Mouse (Mus musculus) lung, postnatal 0 days (tissue): ENCODE data around the gene Ccdc63. TPM values are rescaled to one million over a fixed set of nuclear protein-coding genes. Genes with fewer than 3 reads are reported as not detected.

Experiments used
- ATAC-seq: fragments of 200-750 bp; cut with Nextera tagmentation; 2 replicates; pipeline ENCODE4 v1.8.0; 2017; ENCODE audit warnings: moderate library complexity
- DNase-seq: peaks from one replicate; pipeline ENCODE4 v3.0.0-alpha.2; 2016; ENCODE audit warnings: low spot score
- H3K27ac ChIP-seq: fragments of 300-500 bp; sonication (generic); 2 replicates; pipeline ENCODE4 v1.5.1; 2014; ENCODE audit warnings: antibody characterized with exemption, mild to moderate bottlenecking, low read length, mixed read lengths
- H3K27me3 ChIP-seq: fragments of 300-500 bp; sonication (generic); replicated peaks from 2 replicates; pipeline ENCODE4 v1.6.1; 2014; ENCODE audit warnings: low read length, mixed read lengths; ENCODE audit not compliant: insufficient read depth
- H3K36me3 ChIP-seq: fragments of 300-500 bp; sonication (generic); 2 replicates; pipeline ENCODE4 v1.6.1; 2014; ENCODE audit warnings: low read length, mixed read lengths; ENCODE audit not compliant: insufficient read depth
- H3K4me1 ChIP-seq: fragments of 300-500 bp; sonication (generic); 2 replicates; pipeline ENCODE4 v1.6.1; 2014; ENCODE audit warnings: antibody characterized with exemption, low read depth, low read length, mixed read lengths; ENCODE audit not compliant: insufficient read depth
- H3K4me2 ChIP-seq: fragments of 300-500 bp; sonication (generic); replicated peaks from 2 replicates; pipeline ENCODE4 v1.6.1; 2014; ENCODE audit warnings: low read depth, mild to moderate bottlenecking, low read length, moderate library complexity, mixed read lengths
- H3K4me3 ChIP-seq: fragments of 300-500 bp; sonication (generic); 2 replicates; pipeline ENCODE4 v1.5.1; 2014; ENCODE audit warnings: low read depth, low read length
- H3K9ac ChIP-seq: fragments of 300-500 bp; sonication (generic); replicated peaks from 2 replicates; pipeline ENCODE4 v1.6.1; 2014; ENCODE audit warnings: low read depth, mild to moderate bottlenecking
- H3K9me3 ChIP-seq: fragments of 300-500 bp; sonication (generic); 2 replicates; pipeline ENCODE4 v1.6.1; 2016; ENCODE audit warnings: low read length, mixed read lengths
- CTCF ChIP-seq: IDR thresholded peaks from 2 replicates; pipeline ENCODE4 v1.5.1; 2016; ENCODE audit warnings: antibody characterized with exemption, mild to moderate bottlenecking
- EP300 ChIP-seq: IDR thresholded peaks from 2 replicates; pipeline ENCODE4 v1.6.1; 2016; ENCODE audit warnings: antibody characterized with exemption, mild to moderate bottlenecking, control low read depth
- WGBS: fragments of 180-500 bp; shearing (Covaris S2); extraction: QIAGEN DNeasy Blood & Tissue Kit; methylation state at CpG from one replicate; pipeline ENCODE4 v1.1.7; 2014; 5-methylcytosine and 5-hydroxymethylcytosine counted together
- polyA plus RNA-seq: library from polyadenylated mRNA; unstranded; fragments of >200 nt; fragmentation: Nextera tagmentation; extraction: Ambion mirVana; gene quantifications from 2 replicates; pipeline ENCODE4 v1.2.1, GENCODE M21; 2015

Ccdc63 gene
- polyA plus RNA-seq, 1 experiment from 2014 or later = 0.18 TPM

DNA sequence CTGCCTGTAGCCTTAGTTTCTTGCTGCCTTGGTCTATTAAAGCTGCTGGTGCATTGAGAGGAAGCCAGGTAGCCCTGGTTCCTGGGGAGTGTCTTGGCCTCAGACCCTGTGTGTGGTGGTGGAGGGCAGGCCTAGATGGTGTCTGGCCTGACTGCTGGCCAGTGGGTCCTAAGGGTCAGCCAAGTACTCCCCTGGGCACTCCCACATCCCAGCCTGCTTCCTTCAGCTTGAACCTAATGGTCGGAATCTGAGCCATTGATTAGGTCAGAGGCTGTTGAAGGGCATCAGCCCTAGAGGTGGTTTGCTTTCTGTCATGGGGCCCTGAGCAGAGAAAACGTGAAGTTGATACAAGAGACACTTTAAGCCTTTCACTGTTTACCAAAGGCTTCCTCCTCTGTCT is 34.8 kb upstream of the Ccdc63 start:
- no peaks in the 10 kb centered on the region for H3K27me3 ChIP-seq
- H3K36me3 ChIP-seq = peaks cover 18% of the 10 kb centered on the region; the same call in 1 of the 2 replicates
- DNase-seq (no peak), ATAC-seq (no peak)
- no peak overlapping the region for H3K4me2 ChIP-seq
- WGBS = 49% methylated on average over 2 of the region's 2 CpGs
- H3K27ac ChIP-seq = no peak overlapping the region
- TF ChIP-seq CTCF (no peak), EP300 (no peak)
- H3K4me1 ChIP-seq = no peaks in the 10 kb centered on the region
- H3K9ac ChIP-seq = no peak overlapping the region
- H3K4me3 ChIP-seq = no peak overlapping the region
- no peaks in the 10 kb centered on the region for H3K9me3 ChIP-seq

DNA sequence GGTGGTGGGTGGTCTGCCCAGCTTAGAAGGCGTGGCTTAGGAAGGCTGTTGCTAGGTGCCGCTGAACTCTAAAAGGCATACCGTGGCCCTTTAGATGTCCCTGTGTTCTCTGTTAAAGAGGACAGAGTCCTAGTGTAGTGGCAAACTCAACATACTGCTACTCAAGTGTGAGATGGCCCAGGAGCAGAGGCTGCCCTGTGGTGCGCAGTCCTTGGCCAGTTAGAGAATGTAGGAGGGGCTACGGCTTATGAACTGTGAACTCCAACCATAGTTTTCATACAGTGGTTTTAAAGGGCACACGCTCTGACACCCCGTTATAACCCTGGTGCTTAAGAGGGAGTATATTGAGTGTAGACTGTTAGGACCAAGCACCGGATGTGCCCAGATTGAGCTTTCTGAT is 30.4 kb upstream of the Ccdc63 start:
- WGBS = 95% methylated on average over 8 of the region's 8 CpGs
- Histone ChIP-seq H3K27ac (no peak overlapping the region), H3K4me2 (no peak overlapping the region), H3K4me3 (no peak overlapping the region), H3K4me1 (0 out of 2 replicates have a peak, but pooled peaks cover 5% of the 10 kb centered on the region), H3K9me3 (no peaks in the 10 kb centered on the region), H3K36me3 (peaks cover 27% of the 10 kb centered on the region; the same call in 1 of the 2 replicates), H3K9ac (no peak overlapping the region), H3K27me3 (no peaks in the 10 kb centered on the region)
- no peak for DNase-seq
- no peak for ATAC-seq
- no peak for TF ChIP-seq CTCF
- no peak for TF ChIP-seq EP300

DNA sequence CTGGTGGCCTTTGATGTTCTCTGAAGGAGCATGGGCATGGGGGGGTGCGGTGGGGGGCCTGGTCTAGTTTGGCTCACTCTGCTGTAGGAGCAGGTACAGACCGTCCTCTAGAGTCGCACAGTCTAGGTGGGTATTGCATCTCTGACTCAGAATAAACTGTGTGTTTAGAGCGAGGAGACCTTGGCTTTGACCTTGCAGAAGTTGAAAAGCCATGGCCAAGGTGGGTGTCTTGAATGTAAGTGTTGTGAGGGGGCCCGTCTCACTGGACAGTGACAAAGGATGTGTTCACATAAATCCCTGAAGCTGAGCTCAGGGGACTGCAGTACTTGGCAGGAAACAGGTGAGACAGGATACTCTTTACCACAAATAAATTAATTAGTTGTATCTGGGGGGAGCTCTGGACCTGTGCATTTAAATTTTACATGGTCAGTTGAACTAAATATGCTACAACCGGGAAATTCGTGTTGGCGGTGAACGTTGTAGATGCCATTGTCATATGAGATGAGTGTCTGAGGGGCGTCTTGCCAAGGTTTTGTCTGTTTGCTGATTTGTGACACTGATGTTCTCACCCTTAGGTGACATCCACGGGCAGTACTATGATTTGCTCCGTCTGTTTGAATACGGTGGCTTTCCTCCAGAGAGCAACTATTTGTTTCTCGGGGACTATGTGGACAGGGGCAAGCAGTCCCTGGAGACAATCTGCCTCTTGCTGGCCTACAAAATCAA is 27.9 kb upstream of the Ccdc63 start:
- no peak overlapping the region for H3K27ac ChIP-seq

DNA sequence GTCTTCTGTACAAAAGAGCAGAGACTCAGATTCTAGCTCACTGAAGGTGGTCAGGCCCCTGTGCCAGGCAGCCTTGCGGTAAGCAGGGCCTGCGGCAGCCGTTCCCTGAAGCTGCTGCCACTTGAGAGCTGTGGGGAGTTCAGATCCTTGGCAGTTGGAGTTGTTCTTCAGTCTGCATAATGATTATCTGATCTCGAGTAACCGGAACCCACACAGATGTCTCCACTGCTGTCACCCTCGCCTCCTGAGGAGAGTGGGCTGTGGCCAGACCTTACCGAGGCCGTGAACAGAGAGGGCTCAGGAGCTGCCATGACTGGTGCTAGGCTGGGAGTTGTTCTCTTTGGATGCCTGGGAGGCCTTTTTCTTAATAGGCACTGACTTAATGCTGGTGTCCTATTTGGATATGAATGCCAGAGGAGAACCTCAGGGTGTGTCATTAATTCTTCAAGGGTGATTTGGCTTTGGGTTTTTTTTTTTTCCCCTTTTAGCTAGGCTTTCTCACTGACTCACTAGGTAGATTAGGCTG is 26.1 kb upstream of the Ccdc63 start:
- H3K36me3 ChIP-seq = peaks cover 20% of the 10 kb centered on the region; the same call in 1 of the 2 replicates
- no peaks in the 10 kb centered on the region for H3K9me3 ChIP-seq
- 49% methylated on average over 8 of the region's 8 CpGs for WGBS
- DNase-seq = no peak
- peaks cover 13% of the 10 kb centered on the region; the same call in 1 of the 2 replicates for H3K4me1 ChIP-seq
- H3K27ac ChIP-seq = no peak overlapping the region
- H3K27me3 ChIP-seq = no peaks in the 10 kb centered on the region
- H3K4me2 ChIP-seq = no peak overlapping the region
- TF ChIP-seq EP300 = no peak
- no peak for TF ChIP-seq CTCF
- H3K9ac ChIP-seq = no peak overlapping the region
- H3K4me3 ChIP-seq = no peak overlapping the region
- ATAC-seq = no peak

More for the DNA sequence above, 27.9 kb upstream of the Ccdc63 start:
- H3K9ac ChIP-seq = no peak overlapping the region
- H3K4me2 ChIP-seq = no peak overlapping the region
- peaks cover 28% of the 10 kb centered on the region; the same call in 1 of the 2 replicates for H3K36me3 ChIP-seq
- 65% methylated on average over 14 of the region's 14 CpGs for WGBS
- DNase-seq (peak; percentile 38), ATAC-seq (no peak)
- peaks cover 9% of the 10 kb centered on the region; the same call in 1 of the 2 replicates for H3K4me1 ChIP-seq
- no peaks in the 10 kb centered on the region for H3K27me3 ChIP-seq
- TF ChIP-seq EP300 (no peak), CTCF (no peak)
- H3K4me3 ChIP-seq = no peak overlapping the region
- H3K9me3 ChIP-seq = no peaks in the 10 kb centered on the region

DNA sequence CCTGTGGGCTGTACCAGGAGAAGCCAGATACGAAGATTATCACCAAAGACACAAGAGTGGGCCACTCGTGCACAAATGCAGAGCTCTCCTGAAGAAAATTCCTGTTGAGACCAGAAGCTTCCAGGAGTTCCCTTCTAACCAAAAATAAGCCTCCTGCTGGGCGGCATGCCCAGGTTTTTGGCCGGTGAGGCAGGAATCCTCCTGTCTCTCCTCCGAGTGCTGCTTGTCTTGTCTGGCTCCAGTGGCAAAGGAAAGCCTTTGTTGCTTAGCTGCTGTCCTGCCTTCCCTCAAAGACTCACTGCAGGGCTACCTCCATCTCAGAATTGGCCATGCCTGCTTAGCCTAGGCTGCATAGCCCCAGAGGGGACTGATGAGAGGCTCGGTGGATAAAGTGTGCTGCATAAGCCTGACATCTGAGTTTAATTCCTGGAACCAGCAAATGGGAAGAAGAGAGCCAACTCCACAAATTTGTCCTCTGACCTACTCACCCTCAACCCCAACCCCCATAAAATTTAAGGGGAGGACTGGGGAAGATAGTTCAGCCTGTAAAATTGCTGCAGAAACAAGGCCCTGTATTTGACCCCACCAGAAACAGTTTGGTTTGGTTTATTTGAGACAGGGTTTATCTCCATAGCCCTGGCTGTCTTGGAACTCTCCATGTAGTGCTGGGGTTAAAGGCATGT is 24.8 kb upstream of the Ccdc63 start:
- no peak overlapping the region for H3K4me2 ChIP-seq
- H3K4me1 ChIP-seq = peaks cover 13% of the 10 kb centered on the region; the same call in 1 of the 2 replicates
- TF ChIP-seq EP300 = no peak
- TF ChIP-seq CTCF = no peak
- H3K9ac ChIP-seq = no peak overlapping the region
- 0 out of 2 replicates have a peak, but pooled peaks cover 13% of the 10 kb centered on the region for H3K36me3 ChIP-seq
- H3K9me3 ChIP-seq = no peaks in the 10 kb centered on the region
- DNase-seq = no peak
- ATAC-seq = no peak
- 0 out of 2 replicates have a peak overlapping the region, but pooled peaks have one; percentile 5 for H3K27ac ChIP-seq
- WGBS = 55% methylated on average over 6 of the region's 6 CpGs
- H3K4me3 ChIP-seq = no peak overlapping the region
- H3K27me3 ChIP-seq = no peaks in the 10 kb centered on the region

DNA sequence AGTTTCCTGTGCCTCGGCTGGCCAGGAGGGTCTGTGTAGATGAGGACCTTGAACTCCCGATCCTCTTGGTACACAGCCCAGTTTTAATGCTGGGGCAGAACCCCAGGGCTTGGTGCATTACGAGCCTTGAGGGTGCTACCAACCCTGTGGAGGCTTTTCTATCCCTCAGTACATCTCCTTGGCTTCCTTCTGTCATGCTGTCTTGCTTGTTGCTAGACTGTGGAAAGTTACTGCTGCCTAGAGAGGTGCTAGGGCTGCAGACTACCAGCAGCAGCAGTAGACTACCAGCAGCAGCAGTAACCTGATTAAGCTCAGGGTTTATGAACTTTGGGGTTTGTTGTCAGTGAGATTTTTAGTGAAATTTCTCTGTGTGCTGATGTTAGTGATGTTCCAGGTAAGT is 23.4 kb upstream of the Ccdc63 start:
- ATAC-seq (no peak), DNase-seq (no peak)
- Histone ChIP-seq H3K27me3 (no peaks in the 10 kb centered on the region), H3K9me3 (no peaks in the 10 kb centered on the region), H3K9ac (no peak overlapping the region), H3K4me3 (no peak overlapping the region), H3K4me1 (peaks cover 13% of the 10 kb centered on the region; the same call in 1 of the 2 replicates), H3K4me2 (no peak overlapping the region), H3K36me3 (0 out of 2 replicates have a peak, but pooled peaks cover 5% of the 10 kb centered on the region), H3K27ac (no peak overlapping the region)
- TF ChIP-seq CTCF (no peak), EP300 (no peak)
- WGBS = 57% methylated on average over 3 of the region's 3 CpGs
